Mouse (Mus musculus) limb, embryonic 11.5 days (tissue): ENCODE measurements around the gene Col4a4. TPM values are rescaled to one million over a fixed set of nuclear protein-coding genes. Genes with fewer than 3 reads are reported as not detected.

Experiments
- ATAC-seq: fragments of 200-750 bp; cut with Nextera tagmentation; 2 replicates; pipeline ENCODE4 v1.8.0; 2017; ENCODE audit warnings: low read depth; ENCODE audit not compliant: insufficient number of reproducible peaks, low FRiP score, low TSS enrichment
- DNase-seq: peaks from one replicate; pipeline ENCODE4 v3.0.0-alpha.2; 2015; ENCODE audit warnings: low spot score
- H3K27ac ChIP-seq: fragments of 300-500 bp; sonication (generic); replicated peaks from 2 replicates; pipeline ENCODE4 v1.5.1; 2014; ENCODE audit warnings: low read depth, mild to moderate bottlenecking, low read length
- H3K27me3 ChIP-seq: fragments of 300-500 bp; sonication (generic); 2 replicates; pipeline ENCODE4 v1.6.1; 2014; ENCODE audit warnings: mild to moderate bottlenecking, low read length, mixed read lengths; ENCODE audit not compliant: control insufficient read depth, insufficient read depth
- H3K36me3 ChIP-seq: fragments of 300-500 bp; sonication (generic); 2 replicates; pipeline ENCODE4 v1.6.1; 2014; ENCODE audit warnings: mild to moderate bottlenecking, low read length, moderate library complexity, mixed read lengths; ENCODE audit not compliant: control insufficient read depth, insufficient read depth
- H3K4me1 ChIP-seq: fragments of 300-500 bp; sonication (generic); 2 replicates; pipeline ENCODE4 v1.6.1; 2014; ENCODE audit warnings: low read length, mixed read lengths; ENCODE audit not compliant: control insufficient read depth, insufficient read depth
- H3K4me2 ChIP-seq: fragments of 300-500 bp; sonication (generic); 2 replicates; pipeline ENCODE4 v1.6.1; 2014; ENCODE audit warnings: low read depth, mild to moderate bottlenecking, moderate library complexity; ENCODE audit not compliant: severe bottlenecking
- H3K4me3 ChIP-seq: fragments of 300-500 bp; sonication (generic); 2 replicates; pipeline ENCODE4 v1.5.1; 2014; ENCODE audit warnings: low read depth, low read length
- H3K9ac ChIP-seq: fragments of 300-500 bp; sonication (generic); 2 replicates; pipeline ENCODE4 v1.6.1; 2014; ENCODE audit warnings: mild to moderate bottlenecking, low read length
- H3K9me3 ChIP-seq: fragments of 300-500 bp; sonication (generic); 2 replicates; pipeline ENCODE4 v1.6.1; 2016; ENCODE audit warnings: low read length; ENCODE audit not compliant: control insufficient read depth
- WGBS: fragments of 180-500 bp; shearing (Covaris S2); extraction: QIAGEN DNeasy Blood & Tissue Kit; methylation state at CpG from one replicate; pipeline ENCODE4 v1.1.7; 2014; 5-methylcytosine and 5-hydroxymethylcytosine counted together
- polyA plus RNA-seq: library from polyadenylated mRNA; unstranded; fragments of >200 nt; fragmentation: Nextera tagmentation; extraction: Ambion mirVana; gene quantifications from 2 replicates; pipeline ENCODE4 v1.2.1, GENCODE M21; 2014

Gene Col4a4
- polyA plus RNA-seq, 1 experiment from 2014 or later, result 0.03 TPM

GRCm38 (mm10) chr1:82443517-82443916 is 143.1 kb downstream of the Col4a4 start:
- no peak overlapping the region for H3K4me2 ChIP-seq
- ATAC-seq, result no peak
- WGBS, result 35% methylated on average over 4 of the region's 4 CpGs
- H3K27me3 ChIP-seq, result no peaks in the 10 kb centered on the region
- DNase-seq, result no peak
- no peaks in the 10 kb centered on the region; the same call in 1 of the 2 replicates for H3K36me3 ChIP-seq
- no peaks in the 10 kb centered on the region for H3K9me3 ChIP-seq
- H3K4me1 ChIP-seq, result no peaks in the 10 kb centered on the region
- no peak overlapping the region for H3K27ac ChIP-seq
- H3K9ac ChIP-seq, result no peak overlapping the region
- no peak overlapping the region for H3K4me3 ChIP-seq

DNA sequence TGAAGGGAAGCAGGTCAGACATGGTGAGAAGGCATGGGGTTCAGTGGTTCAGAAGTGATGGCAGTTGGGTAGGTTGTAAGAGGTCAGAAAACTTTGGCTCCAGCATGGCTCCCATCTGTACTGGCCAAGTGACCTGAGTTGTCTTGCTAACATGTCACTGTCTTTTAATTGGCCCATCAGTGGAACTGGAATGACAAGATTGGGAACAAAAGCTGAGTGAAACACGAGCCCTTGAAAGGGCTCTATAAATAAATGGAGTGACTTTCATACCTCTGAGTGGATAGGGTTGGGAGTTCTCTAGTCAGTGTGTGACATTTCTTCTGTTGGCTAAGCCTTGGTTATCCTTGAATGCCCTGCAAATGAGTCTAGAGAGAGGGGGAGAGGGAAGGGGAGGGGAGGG is 146.5 kb downstream of the Col4a4 start:
- 82% methylated on average over 1 of the region's 1 CpGs for WGBS
- Histone ChIP-seq H3K9me3 (no peaks in the 10 kb centered on the region), H3K9ac (no peak overlapping the region), H3K27me3 (no peaks in the 10 kb centered on the region), H3K36me3 (no peaks in the 10 kb centered on the region; the same call in 1 of the 2 replicates), H3K4me2 (no peak overlapping the region), H3K4me3 (no peak overlapping the region), H3K4me1 (no peaks in the 10 kb centered on the region), H3K27ac (no peak overlapping the region)
- DNase-seq, result no peak
- ATAC-seq, result no peak

GRCm38 (mm10) chr1:82437273-82437672 is 149.4 kb downstream of the Col4a4 start:
- H3K9ac ChIP-seq, result no peak overlapping the region
- no peak overlapping the region for H3K4me2 ChIP-seq
- no peak for ATAC-seq
- H3K4me3 ChIP-seq, result no peak overlapping the region
- H3K4me1 ChIP-seq, result no peaks in the 10 kb centered on the region
- H3K36me3 ChIP-seq, result no peaks in the 10 kb centered on the region
- no peaks in the 10 kb centered on the region for H3K27me3 ChIP-seq
- no peaks in the 10 kb centered on the region for H3K9me3 ChIP-seq
- DNase-seq, result no peak
- 87% methylated on average over 3 of the region's 3 CpGs for WGBS
- H3K27ac ChIP-seq, result no peak overlapping the region

GRCm38 (mm10) chr1:82433649-82434005 is 153.0 kb downstream of the Col4a4 start:
- Histone ChIP-seq H3K27ac (no peak overlapping the region), H3K4me1 (no peaks in the 10 kb centered on the region), H3K4me2 (no peak overlapping the region), H3K9ac (no peak overlapping the region), H3K36me3 (no peaks in the 10 kb centered on the region), H3K9me3 (no peaks in the 10 kb centered on the region), H3K27me3 (no peaks in the 10 kb centered on the region), H3K4me3 (no peak overlapping the region)
- 0 out of 2 replicates have a peak, but pooled peaks have one; percentile 9 for ATAC-seq
- WGBS, result 75% methylated on average over 5 of the region's 5 CpGs
- DNase-seq, result no peak

DNA sequence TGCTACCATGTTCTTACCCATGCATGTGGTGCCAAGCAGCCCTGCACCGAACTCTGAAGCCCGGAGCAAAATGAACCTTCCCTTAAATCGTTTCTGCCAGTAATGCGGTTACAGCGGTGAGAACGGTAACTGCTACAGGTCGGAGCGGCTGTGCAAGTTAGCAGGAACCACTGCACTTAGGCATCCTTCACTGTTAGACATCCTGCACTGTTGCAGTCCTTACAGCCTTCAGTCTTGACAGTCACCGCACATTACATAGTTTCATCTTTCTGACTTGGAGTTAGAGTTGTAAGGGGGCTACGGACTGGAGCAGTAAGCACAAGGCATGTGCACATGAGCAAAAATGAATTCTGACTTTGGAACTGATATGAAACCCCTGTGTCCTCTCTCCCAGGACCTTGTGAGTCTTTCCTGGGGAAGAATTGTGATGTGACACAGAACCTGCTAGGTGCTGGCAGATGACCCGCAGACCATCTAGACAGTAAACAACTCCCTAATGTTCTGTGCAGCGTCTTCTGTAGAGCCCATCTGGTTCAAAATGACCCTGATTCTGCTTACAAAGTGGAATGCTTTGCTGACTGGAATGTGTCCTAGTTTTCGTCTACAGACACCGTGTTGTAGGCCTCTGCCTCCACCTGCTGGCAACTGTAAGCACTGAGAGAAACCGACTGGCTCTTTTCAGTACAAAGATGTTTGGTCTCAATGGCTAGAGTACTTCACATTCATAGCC is 153.6 kb downstream of the Col4a4 start:
- 64% methylated on average over 15 of the region's 15 CpGs for WGBS

GRCm38 (mm10) chr1:82429061-82429460 is 157.6 kb downstream of the Col4a4 start:
- no peak overlapping the region for H3K9ac ChIP-seq
- no peaks in the 10 kb centered on the region for H3K36me3 ChIP-seq
- H3K4me1 ChIP-seq, result no peaks in the 10 kb centered on the region
- ATAC-seq (no peak), DNase-seq (no peak)
- no peak overlapping the region for H3K4me2 ChIP-seq
- WGBS, result 64% methylated on average over 1 of the region's 1 CpGs
- H3K9me3 ChIP-seq, result no peaks in the 10 kb centered on the region
- no peaks in the 10 kb centered on the region for H3K27me3 ChIP-seq
- H3K27ac ChIP-seq, result no peak overlapping the region
- H3K4me3 ChIP-seq, result no peak overlapping the region

More for the DNA sequence above, 153.6 kb downstream of the Col4a4 start:
- Histone ChIP-seq H3K27me3 (no peaks in the 10 kb centered on the region), H3K4me1 (no peaks in the 10 kb centered on the region), H3K9ac (no peak overlapping the region), H3K9me3 (no peaks in the 10 kb centered on the region), H3K4me3 (no peak overlapping the region), H3K4me2 (no peak overlapping the region), H3K36me3 (no peaks in the 10 kb centered on the region), H3K27ac (no peak overlapping the region)
- DNase-seq (peak; percentile 78), ATAC-seq (peak; percentile 65)

DNA sequence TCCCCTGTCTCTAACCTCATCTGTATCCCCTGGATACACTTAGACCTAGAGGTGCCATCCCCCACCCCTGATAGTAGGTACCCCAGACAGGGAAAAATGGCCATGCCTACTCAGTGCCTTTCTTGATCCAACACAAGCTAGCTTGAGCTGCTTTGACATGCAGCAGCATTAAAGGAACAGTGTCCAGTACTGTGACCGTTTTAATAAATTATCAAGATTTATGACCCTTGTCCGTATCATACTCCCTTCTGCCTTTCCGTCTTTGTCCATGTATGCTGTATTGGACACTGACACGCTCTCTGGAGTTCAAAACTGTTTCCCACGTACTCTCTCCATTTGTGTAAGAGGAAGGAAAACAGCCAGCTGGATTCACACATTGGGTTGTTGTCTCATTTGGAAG is 158.9 kb downstream of the Col4a4 start:
- H3K36me3 ChIP-seq, result no peaks in the 10 kb centered on the region
- no peak overlapping the region for H3K27ac ChIP-seq
- DNase-seq (no peak), ATAC-seq (no peak)
- no peaks in the 10 kb centered on the region for H3K9me3 ChIP-seq
- H3K27me3 ChIP-seq, result no peaks in the 10 kb centered on the region
- 89% methylated on average over 5 of the region's 5 CpGs for WGBS
- H3K4me1 ChIP-seq, result no peaks in the 10 kb centered on the region
- no peak overlapping the region for H3K4me2 ChIP-seq
- H3K4me3 ChIP-seq, result no peak overlapping the region
- H3K9ac ChIP-seq, result no peak overlapping the region

- 0 out of 2 replicates have a peak, but pooled peaks cover 2% of the 10 kb centered on the region for H3K4me1 ChIP-seq
- no peak overlapping the region for H3K27ac ChIP-seq
- H3K27me3 ChIP-seq, result no peaks in the 10 kb centered on the region
- no peaks in the 10 kb centered on the region for H3K36me3 ChIP-seq
- no peak overlapping the region for H3K4me3 ChIP-seq
- no peak overlapping the region for H3K4me2 ChIP-seq
- DNase-seq, result no peak
- ATAC-seq, result no peak
- H3K9me3 ChIP-seq, result no peaks in the 10 kb centered on the region
- 74% methylated on average over 4 of the region's 4 CpGs for WGBS
- H3K9ac ChIP-seq, result no peak overlapping the region
Observed at GRCm38 (mm10) chr1:82415641-82416040, 171.0 kb downstream of the Col4a4 start.
